Mouse (Mus musculus) yolk sac, embryonic 10.5 days (tissue): ENCODE measurements around the gene Rab34.

Experiments used
- DNase-seq: peaks from one replicate; pipeline ENCODE4 v3.0.0-alpha.2; 2017; ENCODE audit warnings: low spot score

Rab34 gene

DNA sequence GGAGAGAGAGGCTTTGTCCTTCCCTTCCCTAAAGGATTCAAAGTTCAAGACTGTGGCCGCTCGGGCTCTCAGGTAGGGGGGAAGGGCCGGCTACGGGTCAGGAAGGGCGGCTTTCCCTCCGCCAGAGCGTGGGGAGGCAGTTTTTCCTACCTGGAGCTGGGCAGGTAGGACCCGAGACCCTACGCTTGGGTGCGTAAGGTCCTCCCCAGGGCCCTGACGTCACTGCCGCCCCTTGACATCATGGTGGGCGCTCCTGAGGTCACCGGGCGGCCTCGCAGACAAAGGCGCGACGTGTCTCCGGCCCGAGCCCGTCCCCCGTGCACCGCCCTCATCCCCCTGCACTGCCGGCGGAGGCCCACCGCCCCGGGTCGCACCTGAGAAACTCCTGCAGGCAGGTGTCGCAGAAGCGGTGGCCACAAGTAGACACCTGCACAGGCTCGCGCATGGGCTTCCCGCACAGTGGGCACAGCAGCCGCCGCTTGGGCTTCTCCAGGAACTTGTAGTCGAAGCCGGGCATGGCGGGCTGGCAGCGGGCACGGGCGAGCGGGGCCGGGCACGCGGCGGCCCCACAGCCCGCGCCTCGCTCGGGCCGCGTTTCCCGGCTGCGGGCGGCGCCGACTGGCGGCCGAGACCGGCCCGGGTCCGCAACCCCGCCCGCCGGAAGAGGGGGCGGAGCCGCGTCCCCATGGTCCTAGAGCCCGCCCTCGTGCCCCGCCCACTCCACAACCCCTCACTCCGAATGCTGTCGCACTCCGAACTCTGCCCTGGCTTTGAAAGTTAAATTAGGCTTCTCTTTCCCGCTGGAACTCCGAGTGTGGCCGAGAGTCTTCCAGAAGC is 23.1 kb upstream of the Rab34 start, which contains the start of gene Traf4:
Traf4 (minus strand) TSS at position 666 of the 837 bp plus-strand sequence.
- peak; percentile 88 for DNase-seq

DNA sequence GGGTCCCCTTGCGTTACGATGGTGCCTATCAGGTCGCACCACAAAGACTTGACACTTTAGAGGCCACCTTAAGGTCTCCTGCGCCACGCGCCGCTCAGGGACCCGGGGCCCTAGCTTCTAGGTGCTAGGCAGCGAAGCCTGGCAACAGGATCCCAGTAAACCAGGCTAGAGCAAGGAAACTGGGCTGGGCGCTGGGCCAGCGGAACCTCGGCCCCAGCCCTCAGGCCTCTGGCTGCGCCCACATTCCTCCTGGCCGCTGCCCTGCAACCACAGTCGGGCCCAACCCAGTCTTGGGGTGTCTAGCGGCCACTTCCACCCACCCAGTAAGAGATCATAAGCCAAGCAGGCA is 22.5 kb upstream of the Rab34 start:
- DNase-seq: no peak

DNA sequence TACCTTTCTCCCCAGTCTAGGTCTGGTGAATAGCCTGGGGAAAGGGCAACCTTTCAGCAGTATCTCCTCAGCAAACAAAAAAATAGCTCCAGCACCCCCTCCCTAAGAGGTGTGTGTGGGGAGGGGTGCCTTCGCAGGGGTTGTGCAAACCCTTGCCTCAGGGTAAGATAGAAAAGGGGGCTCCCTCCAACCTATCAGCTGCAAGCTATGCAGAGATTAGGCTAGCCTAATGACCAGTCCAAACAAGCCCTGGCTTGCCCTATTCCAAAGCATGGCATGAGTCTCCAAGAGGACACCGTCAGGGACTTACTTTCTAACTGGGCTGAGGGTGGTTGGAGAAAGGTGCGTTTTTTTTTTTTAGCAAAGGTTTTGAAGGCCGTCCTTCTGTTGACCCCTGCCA is 22.1 kb upstream of the Rab34 start:
- DNase-seq: no peak

DNA sequence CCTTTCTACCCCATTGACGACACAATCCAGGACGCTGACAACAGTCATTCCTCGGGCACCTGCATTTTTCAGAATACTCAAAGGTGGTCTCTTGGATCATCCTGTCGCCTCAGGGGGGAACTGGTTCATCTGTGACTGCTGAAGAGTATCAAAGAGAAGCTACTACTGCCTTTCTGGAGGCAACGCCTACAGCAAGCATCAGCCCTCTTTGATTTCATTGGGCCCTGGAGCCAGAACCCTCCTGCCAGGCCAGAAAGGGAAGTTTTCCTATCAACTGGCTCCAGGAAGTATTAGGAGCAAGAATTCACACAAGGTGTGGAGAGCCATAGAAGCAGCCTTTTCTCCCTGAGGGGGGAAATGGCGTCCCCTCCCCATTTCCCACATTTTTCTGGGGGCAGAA is 21.6 kb upstream of the Rab34 start:
- no peak for DNase-seq

DNA sequence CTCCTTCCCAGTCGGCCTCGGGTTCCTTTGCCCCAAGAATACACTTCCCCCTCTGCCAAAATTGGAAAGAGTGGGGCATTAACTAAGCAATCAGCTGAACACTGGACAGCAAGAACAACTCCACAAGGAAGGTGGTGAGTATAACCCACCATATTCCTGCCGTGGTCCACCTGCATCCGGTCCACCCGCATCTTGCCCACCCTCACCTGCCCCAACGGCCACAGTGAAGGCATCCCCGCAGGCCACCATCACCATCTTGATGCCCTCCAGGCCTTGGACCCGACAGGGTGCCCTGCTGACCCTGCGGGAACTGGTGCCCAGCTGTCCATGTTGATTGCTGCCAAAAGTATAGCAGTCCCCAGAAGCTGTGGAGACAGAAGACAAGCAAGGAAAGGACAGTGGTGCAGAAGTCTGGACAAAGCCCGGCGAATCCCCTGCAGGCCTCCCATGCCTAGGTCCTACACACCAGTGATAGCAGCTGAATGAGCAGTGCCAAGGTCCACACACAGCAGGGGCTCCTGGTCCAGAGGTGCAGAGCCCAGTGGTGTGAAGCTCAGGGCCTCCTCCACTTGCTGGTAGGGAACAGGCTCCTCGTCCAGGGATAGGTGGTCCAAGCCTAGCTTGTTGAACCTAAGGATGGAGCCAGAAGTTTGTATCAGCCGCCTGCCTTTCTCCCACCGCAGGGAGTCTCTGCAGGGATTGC is 20.8 kb upstream of the Rab34 start:
- no peak for DNase-seq

DNA sequence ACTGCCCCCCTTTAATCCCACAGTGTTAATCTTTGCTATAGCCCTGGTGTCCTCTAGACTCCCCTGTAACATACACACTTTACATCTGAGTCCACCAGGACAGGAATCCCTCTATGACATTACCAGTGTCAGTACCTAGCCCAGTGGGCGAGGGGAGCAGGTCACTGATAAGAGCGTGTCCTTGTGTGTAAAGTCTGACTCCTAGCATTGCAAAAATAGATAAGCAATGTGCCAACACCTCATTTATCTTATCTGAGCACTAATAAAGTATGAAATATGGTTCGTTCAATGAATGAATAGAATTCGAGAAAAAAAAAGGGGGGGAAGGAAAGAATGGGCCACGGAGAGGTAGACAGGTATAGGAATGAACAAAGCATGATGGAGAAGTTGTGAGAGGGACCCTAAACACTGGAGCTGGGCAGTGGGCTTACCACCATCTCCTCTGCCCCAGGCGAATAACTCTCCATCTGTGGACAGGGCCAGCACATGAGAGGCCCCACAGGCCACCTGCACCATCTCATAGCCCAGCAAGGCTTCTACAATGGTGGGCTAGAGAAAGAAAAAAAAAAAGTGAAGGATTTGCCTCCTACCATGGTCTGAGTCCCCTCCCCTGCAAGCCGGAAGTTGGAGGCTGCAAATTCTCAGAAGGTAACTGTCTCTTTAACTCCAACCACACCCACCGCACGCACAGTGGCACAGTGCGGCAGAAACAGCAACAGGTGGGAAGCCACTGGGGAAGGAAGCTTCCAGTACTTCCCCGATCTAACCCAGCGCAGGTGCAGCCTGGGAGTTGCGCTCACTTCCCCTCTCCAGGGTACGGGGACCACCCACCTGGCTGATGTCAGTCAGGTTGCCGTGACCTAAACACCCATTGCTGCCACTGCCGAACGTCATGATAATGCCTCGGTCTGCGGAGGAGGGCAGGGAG is 19.4 kb upstream of the Rab34 start:
- DNase-seq: no peak

DNA sequence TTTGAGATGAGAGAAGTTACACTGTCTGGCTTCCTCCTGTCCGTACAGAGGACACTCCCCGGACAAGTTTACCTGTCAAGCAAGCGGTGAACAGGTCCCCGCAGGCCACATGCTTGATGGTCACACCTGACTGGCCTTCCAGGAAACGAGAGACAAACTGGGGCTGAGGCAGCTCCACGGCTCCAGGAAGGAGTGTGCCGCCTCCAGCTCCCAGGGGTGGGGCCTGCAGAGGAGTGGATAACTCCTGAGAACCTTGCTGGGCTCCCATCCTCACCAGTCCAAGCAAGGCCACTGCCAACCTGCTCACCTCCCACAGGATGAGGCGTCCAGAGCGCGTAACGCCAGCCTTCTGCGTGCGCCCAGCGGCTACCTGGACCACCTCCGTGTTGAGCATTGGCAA is 17.9 kb upstream of the Rab34 start:
- DNase-seq: no peak

DNA sequence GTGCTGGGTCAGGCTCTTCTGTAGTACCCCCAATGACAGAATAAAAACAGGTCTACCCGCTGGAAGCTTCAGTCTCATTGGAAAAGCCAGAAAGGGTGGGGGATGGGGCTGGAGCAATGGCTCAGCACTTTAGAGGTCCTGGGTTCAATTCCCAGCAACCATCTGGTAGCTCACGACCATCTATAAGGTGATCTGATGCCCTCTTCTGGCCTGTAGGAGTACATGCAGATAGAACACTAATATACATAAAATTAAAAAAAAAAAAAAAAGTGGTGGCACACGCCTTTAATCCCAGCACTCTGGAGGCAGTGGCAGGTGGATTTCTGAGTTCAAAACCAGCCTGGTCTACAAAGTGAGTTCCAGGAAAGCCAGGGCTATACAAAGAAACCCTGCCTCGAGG is 16.9 kb upstream of the Rab34 start:
- DNase-seq: no peak

DNA sequence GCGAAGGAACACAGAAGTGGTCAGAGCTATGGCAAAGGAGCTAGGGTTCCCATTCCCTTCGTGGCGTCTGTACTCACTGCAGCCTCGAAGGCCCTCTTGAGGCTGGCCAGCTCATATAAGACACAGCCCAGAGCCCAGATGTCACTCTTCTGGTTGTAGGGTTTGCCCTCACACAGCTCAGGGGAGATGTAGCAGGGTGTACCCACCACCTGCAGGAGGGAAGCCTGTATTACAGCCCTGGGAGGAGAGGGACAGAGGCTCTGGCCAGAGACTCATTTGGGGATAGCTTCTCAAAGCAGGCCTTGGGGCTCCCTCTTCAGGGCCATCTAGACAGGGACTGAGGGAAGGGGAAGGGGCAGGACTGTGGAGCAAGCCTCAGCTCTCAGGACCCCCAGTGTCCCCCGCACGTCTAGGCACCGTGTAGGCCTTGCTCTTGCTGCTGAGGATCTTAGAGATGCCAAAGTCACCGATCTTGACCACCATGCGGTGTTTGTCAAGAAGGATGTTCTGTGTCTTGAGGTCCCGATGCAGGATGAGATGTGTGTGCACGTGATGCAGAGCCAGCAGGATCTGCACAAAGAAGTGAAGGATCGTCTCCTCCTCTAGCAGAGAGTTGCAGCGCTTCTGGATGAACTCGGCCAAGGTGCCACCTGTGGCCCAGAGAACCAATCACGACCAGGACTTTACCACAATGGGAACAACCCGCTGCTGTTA is 16.0 kb upstream of the Rab34 start:
- no peak for DNase-seq

DNA sequence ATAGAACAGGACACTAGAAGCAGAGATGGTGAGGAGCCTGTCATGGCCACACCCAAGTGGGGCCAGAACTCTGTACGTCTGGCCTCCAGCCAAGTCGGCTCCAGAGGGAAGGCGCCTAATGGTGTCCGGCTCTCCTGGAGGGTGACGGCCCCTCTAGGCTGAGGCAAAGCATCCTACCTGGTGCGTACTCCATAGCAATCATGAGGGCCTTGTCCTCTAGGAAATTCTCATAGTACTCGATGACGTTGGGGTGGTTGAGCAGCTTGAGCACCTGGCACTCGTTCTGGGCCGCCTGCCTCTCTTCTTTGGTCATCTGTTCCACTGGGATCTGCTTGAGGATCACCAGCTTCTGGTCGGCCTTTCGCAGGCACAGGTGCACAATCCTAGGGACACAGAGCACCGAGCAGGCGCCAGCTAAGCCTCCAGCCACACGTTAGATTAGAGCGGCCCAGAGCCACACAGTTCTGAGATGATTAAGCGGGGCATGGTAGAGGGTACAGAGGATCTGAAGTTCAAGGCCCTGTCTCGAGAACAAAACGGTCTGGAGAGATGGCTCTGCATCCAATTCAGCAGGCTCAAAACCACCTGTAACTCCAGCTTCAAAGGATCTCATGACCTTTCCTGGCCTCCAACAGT is 15.4 kb upstream of the Rab34 start:
- DNase-seq: no peak

DNA sequence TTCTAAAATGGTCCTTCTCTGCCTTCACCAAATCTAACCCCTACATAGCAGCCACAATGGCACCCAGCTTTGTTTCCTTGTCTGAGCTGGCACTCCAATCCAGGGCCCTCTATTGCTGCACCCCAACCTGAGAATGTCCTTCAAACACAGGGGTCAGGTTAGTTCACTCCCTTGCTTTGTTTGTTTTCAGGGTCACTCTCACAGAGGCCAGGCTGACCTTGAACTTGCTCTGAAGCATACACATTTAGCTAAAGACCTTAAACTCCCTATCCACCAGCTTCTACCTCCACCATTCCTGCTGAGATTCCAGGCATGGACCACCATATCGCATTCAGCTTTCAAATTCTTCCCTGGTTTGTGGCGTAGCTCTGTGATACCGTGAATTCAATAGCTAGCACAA is 13.7 kb upstream of the Rab34 start:
- no peak for DNase-seq

DNA sequence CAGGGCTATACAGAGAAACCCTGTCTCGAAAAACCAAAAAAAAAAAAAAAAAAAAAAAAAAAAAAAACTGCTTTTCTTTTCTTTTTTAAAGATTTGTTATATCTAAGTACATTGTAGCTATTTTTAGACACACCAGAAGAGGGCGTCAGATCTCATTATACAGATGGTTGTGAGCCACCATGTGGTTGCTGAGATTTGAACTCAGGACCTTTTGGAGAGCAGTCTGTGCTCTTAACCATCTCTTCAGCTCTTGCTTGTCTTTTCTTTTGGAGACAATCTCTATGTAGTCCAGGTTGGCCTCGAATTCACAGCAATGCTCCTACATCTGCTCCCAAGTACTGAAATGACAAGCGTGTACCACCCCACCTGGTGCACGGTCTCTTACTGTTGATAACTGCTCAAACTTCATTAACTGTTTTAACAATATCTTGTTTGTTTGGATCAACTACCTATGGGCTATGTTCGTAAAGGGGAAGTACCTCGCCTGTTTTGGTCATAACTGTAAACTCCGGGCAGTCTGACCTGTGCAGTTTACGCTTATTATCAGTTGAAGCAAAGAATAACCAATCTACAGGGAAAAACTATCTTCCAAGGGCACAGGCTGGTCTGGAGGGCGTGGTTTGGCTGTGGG is 12.3 kb upstream of the Rab34 start:
- no peak for DNase-seq

DNA sequence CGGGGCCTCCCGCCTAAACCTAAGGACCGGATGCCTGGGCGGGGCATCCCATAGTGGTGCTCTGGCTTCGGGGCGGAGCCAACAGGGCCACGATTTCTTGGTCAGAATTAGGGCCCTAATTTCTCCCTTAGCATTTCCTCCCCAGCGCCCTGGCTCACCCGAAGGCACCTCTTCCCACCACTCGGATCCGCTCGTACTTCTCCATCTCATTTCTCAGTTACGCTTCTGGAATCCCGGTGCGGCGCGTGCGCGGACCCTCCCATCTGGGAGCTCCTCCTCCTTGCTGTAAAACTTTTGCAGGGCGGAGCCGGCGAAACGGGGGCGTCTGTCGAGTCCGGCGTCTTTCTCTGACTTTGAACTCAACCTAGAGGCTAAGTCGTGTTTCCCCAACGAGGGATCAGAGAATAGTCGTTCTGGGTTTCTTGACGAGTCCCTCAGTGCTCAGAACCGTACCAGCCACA is 11.8 kb upstream of the Rab34 start, which contains the start of the genes Nek8 and Tlcd1:
Nek8 (minus strand) TSS at position 274 of the 461 bp plus-strand sequence.
Tlcd1 (plus strand) TSS at position 310 of the 461 bp plus-strand sequence.
- peak; percentile 95 for DNase-seq

DNA sequence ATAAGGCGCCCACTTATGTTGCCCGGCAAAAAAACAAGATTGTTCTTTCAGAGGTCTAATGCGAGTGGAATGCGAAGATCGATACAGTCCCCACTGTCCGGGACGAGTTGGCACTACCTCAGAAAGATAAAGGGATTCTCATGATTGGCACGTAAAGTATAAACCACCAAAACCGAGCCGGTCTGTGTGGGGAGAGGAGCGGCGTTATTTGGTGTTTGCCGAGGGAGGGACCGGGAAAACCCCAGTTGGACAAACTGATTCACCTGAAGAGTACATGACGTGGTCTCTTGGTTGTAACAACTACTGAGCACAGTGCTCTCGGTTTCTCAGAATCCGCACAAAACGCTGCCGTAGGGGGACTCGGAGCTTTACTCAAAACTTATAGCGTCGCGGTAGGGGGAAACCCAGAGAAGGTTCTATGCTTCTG is 11.3 kb upstream of the Rab34 start:
- DNase-seq: peak; percentile 41

DNA sequence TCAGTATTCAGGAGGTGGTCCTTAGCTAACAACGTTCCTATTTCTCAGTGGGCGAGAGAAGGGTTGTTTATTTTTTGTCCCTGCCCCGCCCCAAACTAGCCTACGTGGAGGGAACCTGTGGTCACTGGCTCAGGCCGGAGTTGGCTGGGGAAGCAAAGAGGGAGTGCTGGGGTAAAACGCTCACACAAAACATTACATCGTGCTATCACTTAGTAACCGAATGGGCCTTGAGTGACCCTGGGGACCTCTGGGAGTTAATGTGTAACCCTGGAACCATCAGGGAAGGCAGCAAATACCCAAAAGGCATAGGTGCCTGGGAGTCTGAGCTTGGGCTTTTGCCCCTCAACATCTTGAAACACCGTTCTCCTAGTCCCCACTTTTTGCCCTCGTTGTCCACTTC is 10.8 kb upstream of the Rab34 start:
- peak; percentile 91 for DNase-seq

DNA sequence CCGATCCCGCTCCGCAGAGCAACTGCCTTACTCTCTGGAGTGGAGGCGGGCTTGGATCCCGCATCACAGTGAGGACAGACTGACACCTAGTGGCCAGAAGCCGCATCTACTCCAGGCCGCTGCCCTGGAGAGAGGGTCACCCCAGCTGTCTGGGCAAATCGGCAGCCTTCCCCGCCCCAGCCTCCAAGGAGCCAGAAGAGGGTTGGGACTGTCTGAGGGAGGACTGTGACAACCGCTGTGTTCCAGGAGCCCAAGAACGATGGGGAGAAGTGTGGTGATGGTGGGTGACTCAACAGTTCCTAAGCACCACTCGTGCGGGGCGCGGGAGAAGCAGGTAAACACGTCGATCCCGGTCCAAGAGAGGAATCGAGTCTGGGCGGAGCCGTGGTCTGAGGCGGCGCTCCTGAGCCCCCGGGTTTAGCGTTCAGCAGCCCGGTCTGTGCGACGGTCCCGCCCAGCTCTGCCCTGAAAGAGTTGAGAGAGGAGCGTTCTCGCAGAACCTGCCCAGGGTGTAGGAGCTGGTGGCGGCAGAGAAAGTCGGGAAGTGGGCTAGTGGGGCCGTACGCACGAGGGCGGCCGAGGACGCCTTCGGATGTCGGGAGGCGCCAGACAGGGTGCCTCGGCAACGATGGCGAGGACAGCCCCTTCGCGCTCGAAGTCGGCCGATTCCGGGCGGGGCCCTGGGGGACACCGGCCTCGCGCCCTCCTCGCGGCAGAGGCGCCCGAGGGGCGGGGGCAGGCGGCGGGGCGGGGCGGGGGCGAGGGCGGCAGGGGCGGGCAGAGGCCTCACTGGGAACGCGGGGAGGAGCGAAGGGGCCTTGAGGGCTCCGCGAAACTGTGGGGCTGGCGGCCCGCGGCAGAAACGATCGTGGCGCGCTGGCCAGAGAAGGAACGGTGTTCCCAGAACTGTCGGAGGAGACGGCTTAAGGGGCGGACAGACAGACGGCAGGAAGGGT is 10.0 kb upstream of the Rab34 start:
- peak; percentile 97 for DNase-seq

DNA sequence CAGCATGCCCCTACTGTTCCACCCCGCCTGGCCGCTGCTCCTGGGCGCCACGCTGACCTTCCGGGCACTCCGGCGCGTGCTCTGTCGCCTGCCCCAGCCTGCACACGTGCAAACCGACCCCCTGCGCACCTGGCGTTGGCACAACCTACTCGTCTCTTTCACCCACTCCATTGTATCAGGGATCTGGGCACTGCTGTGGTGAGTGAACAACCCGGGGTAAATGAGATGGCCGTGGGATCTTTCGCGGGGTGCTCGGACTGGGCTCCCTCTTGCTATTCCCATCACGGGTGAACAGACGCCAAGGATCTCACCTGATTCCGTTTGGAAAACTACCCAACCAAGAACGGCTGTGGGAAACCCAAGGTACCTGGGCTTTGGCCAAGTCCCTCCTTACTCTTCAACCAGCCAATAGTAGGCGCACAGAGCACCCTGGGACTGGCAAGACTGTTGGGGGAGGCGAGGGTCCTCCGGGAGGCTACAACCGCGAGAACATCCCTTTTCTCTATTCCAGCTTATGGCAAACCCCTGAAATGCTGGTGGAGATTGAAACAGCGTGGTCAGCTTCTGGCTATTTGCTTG is 9.3 kb upstream of the Rab34 start:
- peak; percentile 82 for DNase-seq

DNA sequence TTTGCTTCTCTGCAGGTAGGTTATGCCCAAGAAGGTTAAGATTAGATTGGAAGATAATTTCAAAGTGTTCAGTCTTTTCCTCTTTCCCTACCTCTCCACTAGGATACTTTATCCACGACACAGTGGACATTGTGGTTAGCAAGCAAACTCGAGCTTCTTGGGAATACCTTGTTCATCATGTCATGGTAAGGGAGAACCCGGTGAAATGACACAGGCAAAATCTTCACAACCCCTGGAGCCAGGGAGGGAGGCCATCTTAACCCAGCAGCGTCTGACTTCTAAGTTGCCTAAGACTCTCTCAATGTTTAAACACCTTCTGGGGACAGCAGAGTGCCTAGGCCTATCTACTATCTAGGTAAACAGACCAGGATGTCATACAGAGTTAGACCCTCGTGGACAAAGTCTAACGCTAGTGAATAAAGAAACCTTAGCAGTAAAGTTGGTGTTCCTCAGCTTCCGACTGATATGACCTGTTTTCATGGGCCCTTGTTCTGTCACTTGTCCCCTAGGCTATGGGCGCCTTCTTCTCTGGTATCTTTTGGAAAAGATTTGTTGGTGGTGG is 8.7 kb upstream of the Rab34 start:
- peak; percentile 78 for DNase-seq
